Mouse (Mus musculus) ES-E14 (cell line): ENCODE measurements at regions not wholly inside any gene's neighbourhood (a gene's known extent, or its start where the extent isn't known, plus 50 kb on each side); places are given as distances from the start of the nearest gene placed in this dataset.

Experiments used
- CHD2 ChIP-seq: IDR thresholded peaks from 2 replicates; pipeline ENCODE4 v1.6.1; 2014; ENCODE audit warnings: mild to moderate bottlenecking, low read depth, low read length, inconsistent platforms
- ZC3H11A ChIP-seq: IDR thresholded peaks from 2 replicates; pipeline ENCODE4 v1.6.1; 2012; ENCODE audit warnings: low read depth, mild to moderate bottlenecking, inconsistent platforms, low read length, borderline replicate concordance

- TF ChIP-seq CHD2 = no peak
- no peak for TF ChIP-seq ZC3H11A
Measured at GRCm38 (mm10) chr3:147532196-147532595, 680.0 kb downstream of the Ttll7 start.
